Mouse (Mus musculus) kidney, embryonic 16.5 days (tissue): ENCODE results near the gene Plce1. TPM values are rescaled to one million over a fixed set of nuclear protein-coding genes. Genes with fewer than 3 reads are reported as not detected.

ENCODE experiments used
- ATAC-seq: fragments of 200-750 bp; cut with Nextera tagmentation; 2 replicates; pipeline ENCODE4 v1.8.0; 2017; ENCODE audit warnings: moderate TSS enrichment; ENCODE audit not compliant: low FRiP score, low TSS enrichment
- H3K27ac ChIP-seq: fragments of 300-500 bp; sonication (generic); 2 replicates; pipeline ENCODE4 v1.5.1; 2014; ENCODE audit warnings: low read length
- H3K27me3 ChIP-seq: fragments of 300-500 bp; sonication (generic); 2 replicates; pipeline ENCODE4 v1.6.1; 2014; ENCODE audit warnings: low read length, control low read depth, mixed read lengths; ENCODE audit not compliant: insufficient read depth
- H3K36me3 ChIP-seq: fragments of 300-500 bp; sonication (generic); 2 replicates; pipeline ENCODE4 v1.6.1; 2014; ENCODE audit warnings: low read length, control low read depth, mixed read lengths; ENCODE audit not compliant: insufficient read depth
- H3K4me1 ChIP-seq: fragments of 300-500 bp; sonication (generic); 2 replicates; pipeline ENCODE4 v1.6.1; 2014; ENCODE audit warnings: low read length, control low read depth, mixed read lengths; ENCODE audit not compliant: insufficient read depth
- H3K4me2 ChIP-seq: fragments of 300-500 bp; sonication (generic); replicated peaks from 2 replicates; pipeline ENCODE4 v1.6.1; 2014; ENCODE audit warnings: low read depth, low read length
- H3K4me3 ChIP-seq: fragments of 300-500 bp; sonication (generic); 2 replicates; pipeline ENCODE4 v1.5.1; 2014; ENCODE audit warnings: mild to moderate bottlenecking, low read length
- H3K9ac ChIP-seq: fragments of 300-500 bp; sonication (generic); replicated peaks from 2 replicates; pipeline ENCODE4 v1.6.1; 2014; ENCODE audit warnings: low read length
- H3K9me3 ChIP-seq: fragments of 300-500 bp; sonication (generic); 2 replicates; pipeline ENCODE4 v1.6.1; 2016; ENCODE audit warnings: low read length, control low read depth
- WGBS: fragments of 180-500 bp; shearing (Covaris S2); extraction: QIAGEN DNeasy Blood & Tissue Kit; methylation state at CpG from one replicate; pipeline ENCODE4 v1.1.7; 2014; 5-methylcytosine and 5-hydroxymethylcytosine counted together
- polyA plus RNA-seq: library from polyadenylated mRNA; unstranded; fragments of >200 nt; fragmentation: Nextera tagmentation; extraction: Ambion mirVana; gene quantifications from 2 replicates; pipeline ENCODE4 v1.2.1, GENCODE M21; 2015

Gene Plce1
- polyA plus RNA-seq, 1 experiment from 2014 or later: 3.0 TPM

GRCm38 (mm10) chr19:38487501-38487900 is 6.6 kb downstream of the Plce1 start:
- WGBS: 75% methylated on average over 4 of the region's 4 CpGs
- Histone ChIP-seq H3K27ac (no peak overlapping the region), H3K9me3 (no peaks in the 10 kb centered on the region), H3K4me1 (peaks cover 4% of the 10 kb centered on the region), H3K27me3 (peaks cover 8% of the 10 kb centered on the region), H3K4me3 (no peak overlapping the region), H3K9ac (no peak overlapping the region), H3K4me2 (no peak overlapping the region), H3K36me3 (no peaks in the 10 kb centered on the region)
- no peak for ATAC-seq

DNA sequence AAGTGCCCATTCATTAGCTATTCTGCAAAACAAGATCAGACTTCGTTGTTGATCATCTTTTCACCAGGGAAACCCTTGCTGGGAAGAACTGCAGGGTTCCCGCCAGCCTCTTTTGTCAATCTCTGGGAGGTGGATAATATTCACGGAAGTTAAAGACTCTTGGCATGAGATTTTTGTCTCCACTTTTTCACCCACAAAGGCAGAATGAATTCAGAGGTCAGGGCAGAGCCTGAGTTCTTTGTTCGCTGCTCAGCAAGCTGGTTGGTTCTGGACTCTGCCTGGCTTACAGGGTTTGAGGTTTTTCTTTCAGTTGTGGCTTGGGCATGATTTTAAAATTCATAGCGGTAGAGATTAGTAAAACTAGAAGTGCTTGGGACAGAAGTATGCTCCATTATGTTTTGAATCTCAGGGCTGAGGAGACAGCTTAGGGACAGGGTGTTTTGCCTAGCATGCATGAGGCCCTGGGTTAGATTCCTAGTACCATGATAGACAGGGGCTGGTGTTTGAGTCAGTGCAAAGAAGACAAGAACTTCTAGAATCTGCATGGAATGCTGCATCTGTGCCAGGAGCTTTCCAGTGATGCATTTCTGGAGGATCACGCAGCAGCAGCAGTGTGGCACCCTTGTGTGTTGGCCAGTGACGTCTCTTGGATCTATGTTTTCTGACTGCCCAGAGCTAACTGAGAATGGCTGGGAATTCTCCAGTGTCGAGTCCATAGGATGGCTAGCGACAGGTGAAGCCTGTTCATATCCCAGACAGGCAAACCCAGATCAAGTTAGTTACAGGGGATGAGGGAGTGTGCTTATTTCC is 7.4 kb downstream of the Plce1 start:
- no peak overlapping the region for H3K4me2 ChIP-seq
- no peaks in the 10 kb centered on the region; the same call in 1 of the 2 replicates for H3K4me1 ChIP-seq
- 77% methylated on average over 9 of the region's 9 CpGs for WGBS
- no peak overlapping the region for H3K9ac ChIP-seq
- ATAC-seq: no peak
- no peak overlapping the region for H3K4me3 ChIP-seq
- no peak overlapping the region for H3K27ac ChIP-seq
- H3K27me3 ChIP-seq: peaks cover 3% of the 10 kb centered on the region; the same call in 1 of the 2 replicates
- no peaks in the 10 kb centered on the region for H3K9me3 ChIP-seq
- H3K36me3 ChIP-seq: no peaks in the 10 kb centered on the region

GRCm38 (mm10) chr19:38498233-38498632 is 17.3 kb downstream of the Plce1 start:
- Histone ChIP-seq H3K36me3 (no peaks in the 10 kb centered on the region), H3K4me3 (no peak overlapping the region), H3K4me2 (no peak overlapping the region), H3K27me3 (no peaks in the 10 kb centered on the region), H3K4me1 (no peaks in the 10 kb centered on the region), H3K9ac (no peak overlapping the region), H3K9me3 (peaks cover 4% of the 10 kb centered on the region), H3K27ac (no peak overlapping the region)
- no peak for ATAC-seq
- 75% methylated on average over 5 of the region's 5 CpGs for WGBS

DNA sequence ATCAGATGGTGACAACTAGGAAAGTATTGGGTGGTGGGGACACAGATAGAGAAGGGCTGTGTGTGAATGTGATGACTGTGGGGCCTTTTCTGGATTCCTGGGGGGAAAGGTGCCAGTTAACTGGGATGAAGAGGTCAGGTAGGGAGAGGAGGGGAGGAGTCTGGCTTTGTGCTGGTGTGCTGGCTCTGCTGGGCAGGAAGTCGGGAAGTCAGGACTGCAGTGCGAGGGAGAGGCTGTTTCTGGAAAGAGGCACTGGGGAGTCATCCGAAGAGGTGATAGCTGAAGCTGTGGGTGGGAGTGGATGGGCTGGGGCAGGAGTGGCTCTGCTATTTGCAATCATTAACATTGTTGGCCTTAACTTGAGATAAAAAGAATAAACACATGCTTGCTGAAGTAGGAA is 23.7 kb downstream of the Plce1 start:
- H3K4me1 ChIP-seq: peaks cover 3% of the 10 kb centered on the region; the same call in 1 of the 2 replicates
- 18% methylated on average over 3 of the region's 3 CpGs for WGBS
- H3K36me3 ChIP-seq: no peaks in the 10 kb centered on the region
- H3K4me3 ChIP-seq: no peak overlapping the region
- no peaks in the 10 kb centered on the region for H3K27me3 ChIP-seq
- no peaks in the 10 kb centered on the region for H3K9me3 ChIP-seq
- no peak overlapping the region for H3K27ac ChIP-seq
- H3K4me2 ChIP-seq: no peak overlapping the region
- H3K9ac ChIP-seq: no peak overlapping the region
- ATAC-seq: 0 out of 2 replicates have a peak, but pooled peaks have one; percentile 19

- Histone ChIP-seq H3K4me3 (no peak overlapping the region), H3K36me3 (no peaks in the 10 kb centered on the region), H3K4me2 (no peak overlapping the region), H3K27ac (no peak overlapping the region), H3K9me3 (no peaks in the 10 kb centered on the region), H3K4me1 (peaks cover 3% of the 10 kb centered on the region; the same call in 1 of the 2 replicates), H3K9ac (no peak overlapping the region), H3K27me3 (no peaks in the 10 kb centered on the region)
- ATAC-seq: no peak
- 85% methylated on average over 7 of the region's 7 CpGs for WGBS
Measured at GRCm38 (mm10) chr19:38506131-38506530, 25.2 kb downstream of the Plce1 start.

DNA sequence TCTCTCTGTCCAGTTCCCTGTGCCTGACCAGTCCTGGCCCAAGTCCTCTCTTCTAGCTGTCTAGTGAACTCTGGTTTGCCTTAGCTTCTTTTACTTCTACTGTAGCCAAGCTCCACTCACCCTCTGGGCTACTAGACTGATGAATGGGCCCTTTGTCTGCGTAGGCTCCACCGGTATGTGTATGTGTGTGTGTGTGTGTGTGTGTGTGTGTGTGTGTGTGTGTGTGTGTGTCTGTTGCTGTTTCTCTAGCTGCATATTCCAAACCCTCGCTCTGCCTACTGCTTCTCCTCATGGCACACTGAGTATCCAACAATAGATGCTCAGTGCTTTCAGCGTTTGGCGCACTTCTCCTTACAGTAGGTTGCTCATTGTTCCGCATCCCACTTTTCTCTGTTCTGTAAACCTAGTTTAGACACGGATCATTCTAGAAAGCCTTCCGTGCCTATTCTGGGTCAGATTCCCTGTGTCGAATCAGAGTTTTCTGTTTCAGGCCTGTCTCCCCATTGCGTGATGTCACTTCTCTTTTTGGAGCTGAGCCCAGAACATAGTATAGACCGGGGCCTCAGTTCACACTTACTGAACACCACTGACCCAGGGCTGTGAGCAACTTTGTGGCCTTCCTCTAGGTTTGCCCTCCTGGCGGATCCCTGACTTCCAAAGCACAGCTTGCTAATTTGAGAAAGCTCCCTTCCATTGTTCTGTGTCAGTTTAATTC is 26.5 kb downstream of the Plce1 start:
- 81% methylated on average over 12 of the region's 12 CpGs for whole genome bisulfite sequencing
- H3K36me3 ChIP-seq: no peaks in the 10 kb centered on the region
- no peak overlapping the region for H3K4me2 ChIP-seq
- no peaks in the 10 kb centered on the region for H3K27me3 ChIP-seq
- H3K27ac ChIP-seq: no peak overlapping the region
- H3K4me3 ChIP-seq: no peak overlapping the region
- no peak for ATAC-seq
- H3K9me3 ChIP-seq: no peaks in the 10 kb centered on the region
- H3K9ac ChIP-seq: no peak overlapping the region
- peaks cover 3% of the 10 kb centered on the region; the same call in 1 of the 2 replicates for H3K4me1 ChIP-seq

GRCm38 (mm10) chr19:38507966-38508625 is 27.2 kb downstream of the Plce1 start:
- no peaks in the 10 kb centered on the region for H3K27me3 ChIP-seq
- ATAC-seq: no peak
- 85% methylated on average over 9 of the region's 9 CpGs for WGBS
- H3K9me3 ChIP-seq: no peaks in the 10 kb centered on the region
- no peak overlapping the region for H3K4me2 ChIP-seq
- no peak overlapping the region for H3K27ac ChIP-seq
- no peak overlapping the region for H3K4me3 ChIP-seq
- no peak overlapping the region for H3K9ac ChIP-seq
- H3K4me1 ChIP-seq: peaks cover 3% of the 10 kb centered on the region; the same call in 1 of the 2 replicates
- no peaks in the 10 kb centered on the region for H3K36me3 ChIP-seq

DNA sequence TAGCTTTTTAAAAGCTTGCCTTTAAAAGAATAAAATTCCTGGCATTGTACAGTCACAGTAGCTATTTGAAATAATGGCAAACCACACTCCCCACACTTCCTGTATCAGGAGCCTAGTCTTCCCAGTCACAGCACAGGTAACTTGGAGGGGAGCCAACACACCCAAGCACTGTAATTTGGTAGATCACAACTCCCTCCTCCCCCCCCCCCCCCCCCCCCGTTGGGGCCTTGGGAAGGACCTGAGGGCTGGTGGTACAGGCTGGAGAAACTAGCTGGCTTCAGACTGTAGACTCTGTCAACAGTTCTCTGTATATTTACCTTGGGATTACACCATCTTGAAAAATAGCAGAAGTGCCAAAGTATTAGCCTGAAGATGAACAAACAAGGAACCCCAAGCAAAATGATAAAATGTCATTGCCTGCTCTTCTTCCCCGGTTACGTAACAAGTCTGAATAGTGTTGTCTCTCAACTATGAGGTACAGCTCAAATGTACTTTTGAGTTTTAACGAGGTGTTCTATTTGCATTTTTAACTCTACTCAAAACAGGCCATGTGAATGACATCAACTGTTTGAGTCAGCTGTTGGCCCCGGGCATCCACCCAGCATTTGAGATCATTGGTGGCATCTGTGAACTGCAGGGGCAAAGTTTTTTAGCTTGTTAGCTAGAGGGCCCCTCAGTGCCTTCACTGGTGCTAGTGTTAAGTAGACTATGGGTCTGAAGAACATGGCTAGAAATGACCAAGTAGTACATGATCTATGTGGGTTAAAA is 33.7 kb downstream of the Plce1 start:
- Histone ChIP-seq H3K9me3 (no peaks in the 10 kb centered on the region), H3K27me3 (no peaks in the 10 kb centered on the region), H3K4me2 (no peak overlapping the region), H3K9ac (no peak overlapping the region), H3K27ac (no peak overlapping the region), H3K36me3 (no peaks in the 10 kb centered on the region), H3K4me3 (no peak overlapping the region), H3K4me1 (no peaks in the 10 kb centered on the region)
- WGBS: 91% methylated on average over 5 of the region's 5 CpGs
- ATAC-seq: no peak

DNA sequence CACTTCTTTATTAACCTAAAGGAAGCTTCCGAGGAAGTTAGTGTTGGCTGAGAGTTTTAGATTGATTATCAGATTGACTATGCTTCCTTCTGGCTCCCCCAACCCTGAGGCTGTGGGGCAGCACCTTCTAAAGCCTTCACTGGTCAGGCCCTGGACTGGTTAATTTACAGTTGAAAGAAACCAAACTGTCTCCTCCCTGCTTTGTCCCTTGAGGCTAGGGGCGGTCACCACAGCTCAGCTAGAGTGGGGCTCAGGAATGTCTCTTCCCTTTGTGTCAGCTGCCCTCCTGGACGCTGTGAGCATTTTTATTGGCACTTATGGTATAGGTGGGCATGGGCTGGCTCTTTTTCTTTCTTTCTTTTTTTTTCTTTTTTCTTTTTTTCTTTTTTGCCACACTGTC is 45.9 kb downstream of the Plce1 start:
- Histone ChIP-seq H3K4me1 (no peaks in the 10 kb centered on the region), H3K9me3 (peaks cover 6% of the 10 kb centered on the region; the same call in 1 of the 2 replicates), H3K27ac (no peak overlapping the region), H3K4me2 (no peak overlapping the region), H3K27me3 (no peaks in the 10 kb centered on the region), H3K9ac (no peak overlapping the region), H3K36me3 (peaks cover 6% of the 10 kb centered on the region; the same call in 1 of the 2 replicates), H3K4me3 (no peak overlapping the region)
- WGBS: 30% methylated on average over 3 of the region's 3 CpGs
- ATAC-seq: no peak
